Mouse (Mus musculus) neural tube, embryonic 14.5 days (tissue): ENCODE data around the gene Txndc11. TPM values are rescaled to one million over a fixed set of nuclear protein-coding genes. Genes with fewer than 3 reads are reported as not detected.

ENCODE experiments used
- ATAC-seq: fragments of 200-750 bp; cut with Nextera tagmentation; 2 replicates; pipeline ENCODE4 v1.8.0; 2017; ENCODE audit warnings: low read depth, mild to moderate bottlenecking, moderate TSS enrichment, moderate library complexity
- H3K27ac ChIP-seq: fragments of 300-500 bp; sonication (generic); 2 replicates; pipeline ENCODE4 v1.5.1; 2014; ENCODE audit warnings: low read depth, mild to moderate bottlenecking, control low read depth, low read length, moderate library complexity, mixed read lengths
- H3K27me3 ChIP-seq: fragments of 300-500 bp; sonication (generic); 2 replicates; pipeline ENCODE4 v1.6.1; 2014; ENCODE audit warnings: low read length; ENCODE audit not compliant: control insufficient read depth, insufficient read depth
- H3K36me3 ChIP-seq: fragments of 300-500 bp; sonication (generic); 2 replicates; pipeline ENCODE4 v1.6.1; 2014; ENCODE audit warnings: low read length, mixed read lengths; ENCODE audit not compliant: control insufficient read depth, insufficient read depth
- H3K4me1 ChIP-seq: fragments of 300-500 bp; sonication (generic); 2 replicates; pipeline ENCODE4 v1.6.1; 2014; ENCODE audit warnings: low read length; ENCODE audit not compliant: control insufficient read depth, insufficient read depth
- H3K4me2 ChIP-seq: fragments of 300-500 bp; sonication (generic); 2 replicates; pipeline ENCODE4 v1.6.1; 2014; ENCODE audit warnings: mild to moderate bottlenecking, low read depth, low read length, control low read depth
- H3K4me3 ChIP-seq: fragments of 300-500 bp; sonication (generic); 2 replicates; pipeline ENCODE4 v1.5.1; 2014; ENCODE audit warnings: low read depth, low read length, control low read depth, mixed read lengths
- H3K9ac ChIP-seq: fragments of 300-500 bp; sonication (generic); replicated peaks from 2 replicates; pipeline ENCODE4 v1.6.1; 2014; ENCODE audit warnings: low read depth, mild to moderate bottlenecking, control low read depth, low read length, mixed read lengths
- H3K9me3 ChIP-seq: fragments of 300-500 bp; sonication (generic); 2 replicates; pipeline ENCODE4 v1.6.1; 2016; ENCODE audit warnings: low read length; ENCODE audit not compliant: control insufficient read depth
- WGBS: fragments of 180-500 bp; shearing (Covaris S2); extraction: QIAGEN DNeasy Blood & Tissue Kit; methylation state at CpG from one replicate; pipeline ENCODE4 v1.1.7; 2014; 5-methylcytosine and 5-hydroxymethylcytosine counted together
- polyA plus RNA-seq: library from polyadenylated mRNA; unstranded; fragments of >200 nt; fragmentation: Nextera tagmentation; extraction: Ambion mirVana; gene quantifications from 2 replicates; pipeline ENCODE4 v1.2.1, GENCODE M21; 2014

Txndc11 gene
- polyA plus RNA-seq, 1 experiment from 2014 or later = 33.0 TPM

GRCm38 (mm10) chr16:11071887-11072286 is 62.6 kb downstream of the Txndc11 start:
- Histone ChIP-seq H3K36me3 (peaks cover 39% of the 10 kb centered on the region), H3K27ac (no peak overlapping the region), H3K4me2 (no peak overlapping the region), H3K27me3 (no peaks in the 10 kb centered on the region), H3K4me1 (peaks cover 34% of the 10 kb centered on the region), H3K9me3 (no peaks in the 10 kb centered on the region), H3K4me3 (no peak overlapping the region), H3K9ac (no peak overlapping the region)
- WGBS = 92% methylated on average over 4 of the region's 4 CpGs
- ATAC-seq = no peak

- Histone ChIP-seq H3K4me2 (no peak overlapping the region), H3K9me3 (no peaks in the 10 kb centered on the region), H3K4me3 (no peak overlapping the region), H3K4me1 (peaks cover 34% of the 10 kb centered on the region), H3K36me3 (peaks cover 33% of the 10 kb centered on the region), H3K27ac (no peak overlapping the region), H3K9ac (no peak overlapping the region), H3K27me3 (no peaks in the 10 kb centered on the region)
- ATAC-seq = no peak
- 76% methylated on average over 5 of the region's 5 CpGs for WGBS
These were observed 63.3 kb downstream of the Txndc11 start for GRCm38 (mm10) chr16:11071176-11071575.

GRCm38 (mm10) chr16:11069710-11070420 is 64.6 kb downstream of the Txndc11 start:
- no peak for ATAC-seq
- Histone ChIP-seq H3K27me3 (no peaks in the 10 kb centered on the region), H3K4me1 (peaks cover 35% of the 10 kb centered on the region), H3K27ac (no peak overlapping the region), H3K9me3 (no peaks in the 10 kb centered on the region), H3K36me3 (peaks cover 27% of the 10 kb centered on the region), H3K9ac (no peak overlapping the region), H3K4me3 (no peak overlapping the region), H3K4me2 (no peak overlapping the region)
- 77% methylated on average over 7 of the region's 7 CpGs for WGBS

GRCm38 (mm10) chr16:11069271-11069670 is 65.2 kb downstream of the Txndc11 start:
- no peak overlapping the region for H3K9ac ChIP-seq
- no peaks in the 10 kb centered on the region for H3K9me3 ChIP-seq
- no peak overlapping the region for H3K27ac ChIP-seq
- WGBS = 85% methylated on average over 6 of the region's 6 CpGs
- H3K4me3 ChIP-seq = no peak overlapping the region
- no peak for ATAC-seq
- H3K27me3 ChIP-seq = no peaks in the 10 kb centered on the region
- H3K4me1 ChIP-seq = peaks cover 38% of the 10 kb centered on the region
- peak overlapping the region; percentile 64; the same call in 1 of the 2 replicates for H3K4me2 ChIP-seq
- peaks cover 22% of the 10 kb centered on the region for H3K36me3 ChIP-seq

GRCm38 (mm10) chr16:11068666-11069065 is 65.8 kb downstream of the Txndc11 start:
- H3K9me3 ChIP-seq = no peaks in the 10 kb centered on the region
- H3K4me3 ChIP-seq = no peak overlapping the region

GRCm38 (mm10) chr16:11066833-11067191 is 67.6 kb downstream of the Txndc11 start:
- H3K4me2 ChIP-seq = peak overlapping the region; percentile 64
- H3K4me3 ChIP-seq = peak overlapping the region; percentile 88
- H3K27me3 ChIP-seq = no peaks in the 10 kb centered on the region
- H3K4me1 ChIP-seq = peaks cover 47% of the 10 kb centered on the region
- WGBS = under 1% methylated on average over 22 of the region's 22 CpGs
- peak overlapping the region; percentile 99 for H3K27ac ChIP-seq
- H3K9me3 ChIP-seq = no peaks in the 10 kb centered on the region
- ATAC-seq = peak; percentile 52
- no peaks in the 10 kb centered on the region for H3K36me3 ChIP-seq
- peak overlapping the region; percentile 96 for H3K9ac ChIP-seq

More at GRCm38 (mm10) chr16:11068666-11069065, 65.8 kb downstream of the Txndc11 start:
- ATAC-seq = no peak
- Histone ChIP-seq H3K4me1 (peaks cover 41% of the 10 kb centered on the region), H3K27me3 (no peaks in the 10 kb centered on the region), H3K27ac (no peak overlapping the region), H3K4me2 (peak overlapping the region; percentile 64; the same call in 1 of the 2 replicates), H3K9ac (no peak overlapping the region), H3K36me3 (peaks cover 16% of the 10 kb centered on the region)
- WGBS = 95% methylated on average over 3 of the region's 3 CpGs

GRCm38 (mm10) chr16:11066029-11066832 is 68.2 kb downstream of the Txndc11 start, which contains the start of gene Litaf:
Gene Litaf, minus strand, starts transcription at chr16:11066157.
- peak within 1 kb of the TSS; percentile 88 for H3K4me3 ChIP-seq
- under 1% methylated on average over 76 of the region's 78 CpGs for WGBS
- H3K27me3 ChIP-seq = no peaks in the 10 kb centered on the region
- peak within 1 kb of the TSS; percentile 64 for H3K4me2 ChIP-seq
- H3K9ac ChIP-seq = peak within 1 kb of the TSS; percentile 96
- ATAC-seq = peak; percentile 97
- H3K36me3 ChIP-seq = no peaks in the 10 kb centered on the region
- peak within 1 kb of the TSS; percentile 99 for H3K27ac ChIP-seq
- H3K4me1 ChIP-seq = peaks cover 46% of the 10 kb centered on the region
- H3K9me3 ChIP-seq = no peaks in the 10 kb centered on the region

- H3K27me3 ChIP-seq = no peaks in the 10 kb centered on the region
- no peaks in the 10 kb centered on the region for H3K9me3 ChIP-seq
- 66% methylated on average over 5 of the region's 5 CpGs for WGBS
- peak overlapping the region; percentile 88 for H3K4me3 ChIP-seq
- peaks cover 46% of the 10 kb centered on the region for H3K4me1 ChIP-seq
- no peaks in the 10 kb centered on the region for H3K36me3 ChIP-seq
- peak overlapping the region; percentile 64 for H3K4me2 ChIP-seq
- peak; percentile 10; the same call in 1 of the 2 replicates for ATAC-seq
- peak overlapping the region; percentile 99; the same call in 1 of the 2 replicates for H3K27ac ChIP-seq
- peak overlapping the region; percentile 96 for H3K9ac ChIP-seq
These were observed 69.0 kb downstream of the Txndc11 start for GRCm38 (mm10) chr16:11065431-11065830.

- 0 out of 2 replicates have a peak overlapping the region, but pooled peaks have one; percentile 64 for H3K4me2 ChIP-seq
- H3K27me3 ChIP-seq = no peaks in the 10 kb centered on the region
- no peak overlapping the region for H3K9ac ChIP-seq
- 88% methylated on average over 6 of the region's 6 CpGs for WGBS
- H3K4me1 ChIP-seq = peaks cover 42% of the 10 kb centered on the region
- no peak overlapping the region for H3K27ac ChIP-seq
- H3K36me3 ChIP-seq = no peaks in the 10 kb centered on the region
- H3K4me3 ChIP-seq = no peak overlapping the region
- ATAC-seq = no peak
- no peaks in the 10 kb centered on the region for H3K9me3 ChIP-seq
These were observed 69.7 kb downstream of the Txndc11 start for GRCm38 (mm10) chr16:11064742-11065141.
